Mouse (Mus musculus) midbrain, embryonic 15.5 days (tissue): Measurements from ENCODE around the gene Rai2. TPM values are rescaled to one million over a fixed set of nuclear protein-coding genes. Genes with fewer than 3 reads are reported as not detected.

Experiments used
- ATAC-seq: fragments of 200-750 bp; cut with Nextera tagmentation; replicated peaks from 2 replicates; pipeline ENCODE4 v1.8.0; 2017; ENCODE audit warnings: moderate TSS enrichment
- H3K27ac ChIP-seq: fragments of 300-500 bp; sonication (generic); 2 replicates; pipeline ENCODE4 v1.5.1; 2015; ENCODE audit warnings: mild to moderate bottlenecking, inconsistent platforms
- H3K27me3 ChIP-seq: fragments of 300-500 bp; sonication (generic); replicated peaks from 2 replicates; pipeline ENCODE4 v1.6.1; 2015; ENCODE audit warnings: inconsistent platforms
- H3K36me3 ChIP-seq: fragments of 300-500 bp; sonication (generic); replicated peaks from 2 replicates; pipeline ENCODE4 v1.6.1; 2015; ENCODE audit warnings: inconsistent platforms
- H3K4me1 ChIP-seq: fragments of 300-500 bp; sonication (generic); 2 replicates; pipeline ENCODE4 v1.6.1; 2015; ENCODE audit warnings: inconsistent platforms
- H3K4me2 ChIP-seq: fragments of 300-500 bp; sonication (generic); 2 replicates; pipeline ENCODE4 v1.6.1; 2015; ENCODE audit warnings: inconsistent platforms, mild to moderate bottlenecking, moderate library complexity
- H3K4me3 ChIP-seq: fragments of 300-500 bp; sonication (generic); 2 replicates; pipeline ENCODE4 v1.5.1; 2015; ENCODE audit warnings: mild to moderate bottlenecking, inconsistent platforms
- H3K9ac ChIP-seq: fragments of 300-500 bp; sonication (generic); 2 replicates; pipeline ENCODE4 v1.6.1; 2015; ENCODE audit warnings: mild to moderate bottlenecking, inconsistent platforms
- H3K9me3 ChIP-seq: fragments of 300-500 bp; sonication (generic); 2 replicates; pipeline ENCODE4 v1.6.1; 2016; ENCODE audit warnings: inconsistent platforms
- WGBS: fragments of 180-500 bp; shearing (Covaris S2); methylation state at CpG from one replicate; pipeline ENCODE4 v1.1.7; 2015; ENCODE audit warnings: mixed read lengths; 5-methylcytosine and 5-hydroxymethylcytosine counted together
- polyA plus RNA-seq: library from polyadenylated mRNA; unstranded; fragments of >200 nt; fragmentation: Nextera tagmentation; extraction: Ambion mirVana; gene quantifications from 2 replicates; pipeline ENCODE4 v1.2.1, GENCODE M21; 2015

The Rai2 gene
- 13.3 and 14.3 TPM in 2 replicates for polyA plus RNA-seq

GRCm38 (mm10) chrX:161716865-161717763 is at the start of gene Rai2:
TSS of gene Rai2 (plus strand) at chrX:161717069.
- Histone ChIP-seq H3K27me3 (peaks cover 20% of the 10 kb centered on the region), H3K27ac (peak within 1 kb of the TSS; percentile 82), H3K4me1 (peaks cover 11% of the 10 kb centered on the region; the same call in 1 of the 2 replicates), H3K36me3 (no peaks in the 10 kb centered on the region), H3K9ac (peak within 1 kb of the TSS; percentile 69), H3K4me3 (peak within 1 kb of the TSS; percentile 65), H3K4me2 (peak within 1 kb of the TSS; percentile 63), H3K9me3 (no peaks in the 10 kb centered on the region)
- peak; percentile 85 for ATAC-seq
- 13% methylated on average over 59 of the region's 79 CpGs for WGBS

DNA sequence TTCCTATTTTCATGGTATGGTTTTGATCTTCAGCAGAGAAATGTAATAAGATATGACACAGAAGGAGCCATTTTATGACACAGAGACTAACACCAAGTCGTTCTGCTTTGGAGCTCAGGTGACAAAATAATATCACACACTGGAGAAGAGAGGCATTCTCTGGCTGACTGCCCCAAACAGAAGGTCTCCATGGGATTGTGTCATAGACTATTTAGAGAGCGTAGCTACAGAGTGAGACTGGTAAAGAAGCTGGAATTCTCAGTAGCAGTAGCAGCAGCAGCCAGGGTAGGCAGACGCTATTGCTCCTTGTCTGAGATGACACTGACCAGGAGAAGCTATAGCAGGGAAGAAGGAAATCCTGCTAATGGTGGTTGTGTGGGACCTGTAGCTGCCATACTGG is 27.5 kb upstream of the Rai2 start:
- ATAC-seq = no peak
- Histone ChIP-seq H3K27me3 (peaks cover 18% of the 10 kb centered on the region; the same call in 1 of the 2 replicates), H3K27ac (no peak overlapping the region), H3K36me3 (no peaks in the 10 kb centered on the region), H3K4me1 (no peaks in the 10 kb centered on the region), H3K4me3 (no peak overlapping the region), H3K4me2 (no peak overlapping the region), H3K9ac (no peak overlapping the region), H3K9me3 (no peaks in the 10 kb centered on the region)
- 70% methylated on average over 3 of the region's 3 CpGs for WGBS

DNA sequence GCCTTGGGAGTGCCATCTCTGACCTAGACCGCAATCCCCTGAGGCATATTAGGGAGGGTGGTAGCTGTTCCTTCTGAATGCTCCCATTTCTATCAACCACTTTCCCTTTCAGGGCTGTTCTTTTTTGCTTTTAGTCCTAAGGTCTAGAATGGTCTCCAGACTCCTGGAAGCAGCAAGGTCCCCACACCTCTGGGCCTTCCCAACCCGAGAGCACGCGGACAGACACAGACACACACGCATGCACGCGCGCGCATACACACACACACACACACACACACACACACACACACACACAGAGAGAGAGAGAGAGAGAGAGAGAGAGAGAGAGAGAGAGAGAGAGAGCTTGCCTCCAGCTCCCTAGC is 385 bp upstream of the Rai2 start:
- H3K27ac ChIP-seq = peak overlapping the region; percentile 82
- no peaks in the 10 kb centered on the region for H3K36me3 ChIP-seq
- H3K4me3 ChIP-seq = peak overlapping the region; percentile 65
- 42% methylated on average over 5 of the region's 9 CpGs for WGBS
- H3K9ac ChIP-seq = peak overlapping the region; percentile 14; the same call in 1 of the 2 replicates
- H3K4me2 ChIP-seq = peak overlapping the region; percentile 63
- H3K4me1 ChIP-seq = peaks cover 11% of the 10 kb centered on the region; the same call in 1 of the 2 replicates
- peaks cover 20% of the 10 kb centered on the region for H3K27me3 ChIP-seq
- no peaks in the 10 kb centered on the region for H3K9me3 ChIP-seq
- peak; percentile 56 for ATAC-seq

DNA sequence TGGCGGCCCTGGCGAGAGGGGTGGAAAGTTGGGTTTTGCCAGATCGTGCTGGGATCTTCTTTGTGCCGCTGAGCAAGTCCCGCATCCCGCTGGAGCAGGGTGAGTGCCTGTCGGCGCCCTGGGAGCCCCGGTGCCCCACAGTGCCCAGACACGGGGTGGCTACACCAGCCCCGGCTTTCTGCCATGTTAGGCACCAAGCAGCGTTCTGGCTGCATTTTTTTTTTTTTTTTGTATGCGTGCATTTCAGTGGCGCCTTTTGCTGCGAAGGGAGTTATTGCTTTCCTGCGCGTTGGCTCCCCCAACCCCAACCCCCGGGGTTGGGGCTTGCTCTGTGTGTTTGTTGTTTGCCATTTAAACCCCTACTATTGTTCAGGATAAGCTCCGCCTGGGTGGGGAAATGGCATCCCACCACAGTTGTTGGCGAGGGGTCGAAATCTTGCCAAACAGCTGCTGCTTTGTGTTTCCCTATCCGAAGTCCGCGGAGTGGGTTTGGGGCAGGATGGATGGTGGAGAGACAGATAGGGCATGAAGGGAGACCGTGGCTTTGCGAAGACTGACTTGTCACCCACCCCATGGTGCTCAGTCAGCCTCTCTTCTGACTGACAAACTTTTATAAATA is 1.0 kb downstream of the Rai2 start:
- Histone ChIP-seq H3K9me3 (no peaks in the 10 kb centered on the region), H3K27me3 (peaks cover 23% of the 10 kb centered on the region), H3K27ac (peak overlapping the region; percentile 82), H3K4me2 (peak overlapping the region; percentile 63), H3K9ac (peak overlapping the region; percentile 69), H3K4me1 (peaks cover 14% of the 10 kb centered on the region; the same call in 1 of the 2 replicates), H3K36me3 (no peaks in the 10 kb centered on the region), H3K4me3 (peak overlapping the region; percentile 65)
- WGBS = 24% methylated on average over 26 of the region's 26 CpGs
- ATAC-seq = peak; percentile 52

- peak overlapping the region; percentile 65 for H3K4me3 ChIP-seq
- 25% methylated on average over 11 of the region's 11 CpGs for WGBS
- H3K36me3 ChIP-seq = no peaks in the 10 kb centered on the region
- H3K4me2 ChIP-seq = peak overlapping the region; percentile 63
- H3K4me1 ChIP-seq = peaks cover 18% of the 10 kb centered on the region; the same call in 1 of the 2 replicates
- H3K9ac ChIP-seq = peak overlapping the region; percentile 69
- H3K27ac ChIP-seq = peak overlapping the region; percentile 82
- H3K27me3 ChIP-seq = peaks cover 23% of the 10 kb centered on the region
- no peak for ATAC-seq
- no peaks in the 10 kb centered on the region for H3K9me3 ChIP-seq
Measured at GRCm38 (mm10) chrX:161718548-161718947, 1.7 kb downstream of the Rai2 start.

GRCm38 (mm10) chrX:161721082-161721481 is 4.2 kb downstream of the Rai2 start:
- H3K4me2 ChIP-seq = 0 out of 2 replicates have a peak overlapping the region, but pooled peaks have one; percentile 63
- WGBS = 56% methylated on average over 4 of the region's 4 CpGs
- peaks cover 20% of the 10 kb centered on the region; the same call in 1 of the 2 replicates for H3K4me1 ChIP-seq
- no peak overlapping the region for H3K27ac ChIP-seq
- no peak for ATAC-seq
- no peaks in the 10 kb centered on the region for H3K9me3 ChIP-seq
- H3K9ac ChIP-seq = no peak overlapping the region
- no peak overlapping the region for H3K4me3 ChIP-seq
- H3K36me3 ChIP-seq = no peaks in the 10 kb centered on the region
- H3K27me3 ChIP-seq = peaks cover 21% of the 10 kb centered on the region

GRCm38 (mm10) chrX:161723391-161723808 is 6.5 kb downstream of the Rai2 start:
- no peak for ATAC-seq
- Histone ChIP-seq H3K9me3 (no peaks in the 10 kb centered on the region), H3K36me3 (no peaks in the 10 kb centered on the region), H3K4me1 (peaks cover 20% of the 10 kb centered on the region; the same call in 1 of the 2 replicates), H3K9ac (no peak overlapping the region), H3K27ac (0 out of 2 replicates have a peak overlapping the region, but pooled peaks have one; percentile 16), H3K4me2 (peak overlapping the region; percentile 17; the same call in 1 of the 2 replicates), H3K27me3 (peaks cover 19% of the 10 kb centered on the region), H3K4me3 (no peak overlapping the region)
- 27% methylated on average over 9 of the region's 9 CpGs for WGBS

GRCm38 (mm10) chrX:161726257-161726656 is 9.4 kb downstream of the Rai2 start:
- Histone ChIP-seq H3K4me3 (no peak overlapping the region), H3K36me3 (no peaks in the 10 kb centered on the region), H3K9ac (no peak overlapping the region), H3K27me3 (peaks cover 16% of the 10 kb centered on the region), H3K27ac (no peak overlapping the region), H3K4me2 (no peak overlapping the region), H3K9me3 (no peaks in the 10 kb centered on the region), H3K4me1 (peaks cover 9% of the 10 kb centered on the region; the same call in 1 of the 2 replicates)
- WGBS = 82% methylated on average over 1 of the region's 1 CpGs
- ATAC-seq = no peak

DNA sequence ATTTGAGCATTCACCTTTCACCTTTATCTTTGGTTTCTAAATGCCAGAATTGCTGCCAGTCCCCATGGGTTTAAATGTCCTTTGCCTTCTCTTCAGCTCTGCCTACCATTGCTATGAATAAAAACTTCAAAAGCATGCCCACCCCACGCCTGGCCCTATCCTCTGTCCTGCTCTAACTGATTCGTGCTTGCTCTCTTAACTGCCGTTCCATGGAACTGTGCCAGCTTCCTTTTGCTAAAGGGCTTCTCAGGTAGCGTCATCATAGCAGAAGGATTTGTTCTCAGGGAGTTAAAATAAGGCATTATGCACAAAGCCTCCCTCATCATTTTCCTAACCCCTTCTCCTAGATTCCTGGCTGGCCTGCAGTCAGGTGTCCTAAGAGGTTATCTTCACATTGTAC is 11.6 kb downstream of the Rai2 start:
- 63% methylated on average over 4 of the region's 4 CpGs for WGBS
- peaks cover 12% of the 10 kb centered on the region; the same call in 1 of the 2 replicates for H3K27me3 ChIP-seq
- no peak overlapping the region for H3K4me2 ChIP-seq
- no peak for ATAC-seq
- H3K4me3 ChIP-seq = no peak overlapping the region
- H3K9me3 ChIP-seq = no peaks in the 10 kb centered on the region
- no peak overlapping the region for H3K9ac ChIP-seq
- H3K36me3 ChIP-seq = no peaks in the 10 kb centered on the region
- peaks cover 2% of the 10 kb centered on the region; the same call in 1 of the 2 replicates for H3K4me1 ChIP-seq
- H3K27ac ChIP-seq = no peak overlapping the region

- H3K27me3 ChIP-seq = peaks cover 15% of the 10 kb centered on the region; the same call in 1 of the 2 replicates
- H3K4me2 ChIP-seq = no peak overlapping the region
- H3K36me3 ChIP-seq = no peaks in the 10 kb centered on the region
- no peaks in the 10 kb centered on the region for H3K4me1 ChIP-seq
- no peak overlapping the region for H3K9ac ChIP-seq
- ATAC-seq = no peak
- no peak overlapping the region for H3K27ac ChIP-seq
- no peak overlapping the region for H3K4me3 ChIP-seq
- no peaks in the 10 kb centered on the region for H3K9me3 ChIP-seq
Measured at GRCm38 (mm10) chrX:161730026-161730425, 13.2 kb downstream of the Rai2 start.

GRCm38 (mm10) chrX:161731859-161732258 is 15.0 kb downstream of the Rai2 start:
- H3K9ac ChIP-seq = no peak overlapping the region
- WGBS = 67% methylated on average over 3 of the region's 3 CpGs

More at GRCm38 (mm10) chrX:161731859-161732258, 15.0 kb downstream of the Rai2 start:
- peaks cover 16% of the 10 kb centered on the region for H3K27me3 ChIP-seq
- no peak overlapping the region for H3K4me3 ChIP-seq
- H3K4me2 ChIP-seq = no peak overlapping the region
- no peak for ATAC-seq
- no peaks in the 10 kb centered on the region for H3K4me1 ChIP-seq
- H3K27ac ChIP-seq = no peak overlapping the region
- H3K36me3 ChIP-seq = no peaks in the 10 kb centered on the region
- H3K9me3 ChIP-seq = no peaks in the 10 kb centered on the region
